Mouse (Mus musculus): Measurements from ENCODE around the gene Olfr516. TPM values are rescaled to one million over a fixed set of nuclear protein-coding genes. Genes with fewer than 3 reads are reported as not detected.
"Not testable (repeated sequence)": the region's sequence is repeated elsewhere in the genome, so short reads cannot be mapped to it uniquely, and the experiment has no call there.

Gene Olfr516
- not detected in 2 replicates for polyA plus RNA-seq (2014; fragmentation: Nextera tagmentation; extraction: Ambion mirVana)

- DNase-seq (ENCODE audit: low spot score, missing footprints) = no peak
- H3K27ac ChIP-seq (ENCODE audit: low read depth, low read length) = no peak within 1 kb of the TSS
- 87% methylated on average over 2 of the region's 2 CpGs for WGBS
- no peak within 1 kb of the TSS for H3K4me2 ChIP-seq
- H3K27me3 ChIP-seq (ENCODE audit: control insufficient read depth, insufficient read depth, low read length) = no peaks in the 10 kb centered on the region
- no peak within 1 kb of the TSS for H3K9ac ChIP-seq (ENCODE audit: low read length)
- no peak within 1 kb of the TSS for H3K4me3 ChIP-seq (ENCODE audit: low read depth, low read length)
- H3K9me3 ChIP-seq (ENCODE audit: control insufficient read depth, low read length) = no peaks in the 10 kb centered on the region
- no peaks in the 10 kb centered on the region for H3K36me3 ChIP-seq (ENCODE audit: control insufficient read depth, insufficient read depth, low read length)
- no peak for ATAC-seq (ENCODE audit: low FRiP score)
- no peaks in the 10 kb centered on the region for H3K4me1 ChIP-seq (ENCODE audit: control insufficient read depth, insufficient read depth, low read length)
These were observed at the start of gene Olfr516 for GRCm38 (mm10) chr7:108850429-108850828. Olfr516 (minus strand) TSS chr7:108850529.

GRCm38 (mm10) chr7:108894320-108894719, 44.0 kb upstream of the Olfr516 start, which contains the start of gene Olfr519:
Olfr519 (minus strand) TSS chr7:108894420.
- H3K27ac ChIP-seq (ENCODE audit: low read depth, low read length) = no peak within 1 kb of the TSS
- H3K4me1 ChIP-seq (ENCODE audit: control insufficient read depth, insufficient read depth, low read length) = no peaks in the 10 kb centered on the region
- no peak within 1 kb of the TSS for H3K4me3 ChIP-seq (ENCODE audit: low read depth, low read length)
- no peak within 1 kb of the TSS for H3K9ac ChIP-seq (ENCODE audit: low read length)
- DNase-seq (ENCODE audit: low spot score, missing footprints) = no peak
- no peaks in the 10 kb centered on the region for H3K9me3 ChIP-seq (ENCODE audit: control insufficient read depth, low read length)
- H3K27me3 ChIP-seq (ENCODE audit: control insufficient read depth, insufficient read depth, low read length) = no peaks in the 10 kb centered on the region
- ATAC-seq (ENCODE audit: low FRiP score) = no peak
- 78% methylated on average over 5 of the region's 5 CpGs for WGBS
- H3K36me3 ChIP-seq (ENCODE audit: control insufficient read depth, insufficient read depth, low read length) = no peaks in the 10 kb centered on the region
- no peak within 1 kb of the TSS for H3K4me2 ChIP-seq

- Histone ChIP-seq H3K9me3 (ENCODE audit: control insufficient read depth, low read length) (no peaks in the 10 kb centered on the region), H3K4me3 (ENCODE audit: low read depth, low read length) (no peak within 1 kb of the TSS), H3K36me3 (ENCODE audit: control insufficient read depth, insufficient read depth, low read length) (no peaks in the 10 kb centered on the region), H3K9ac (ENCODE audit: low read length) (no peak within 1 kb of the TSS), H3K27me3 (ENCODE audit: control insufficient read depth, insufficient read depth, low read length) (no peaks in the 10 kb centered on the region), H3K4me1 (ENCODE audit: control insufficient read depth, insufficient read depth, low read length) (no peaks in the 10 kb centered on the region), H3K4me2 (no peak within 1 kb of the TSS), H3K27ac (ENCODE audit: low read depth, low read length) (no peak within 1 kb of the TSS)
- no peak for DNase-seq (ENCODE audit: low spot score, missing footprints)
- 87% methylated on average over 4 of the region's 4 CpGs for WGBS
- ATAC-seq (ENCODE audit: low FRiP score) = no peak
These were observed 34.6 kb upstream of the Olfr516 start, which contains the start of gene Olfr518 for GRCm38 (mm10) chr7:108884906-108885305. Olfr518 (minus strand) TSS chr7:108885006.

- WGBS = 75% methylated on average over 2 of the region's 2 CpGs
These were observed 21.9 kb upstream of the Olfr516 start, which contains the start of gene Olfr517 for GRCm38 (mm10) chr7:108872279-108872678. Olfr517 (minus strand) TSS chr7:108872379.

GRCm38 (mm10) chr7:108825897-108826296, 24.4 kb downstream of the Olfr516 start, which contains the start of gene Olfr514:
Olfr514 (minus strand) TSS chr7:108825997.
- no peak within 1 kb of the TSS for H3K27ac ChIP-seq (ENCODE audit: low read depth, low read length)
- no peaks in the 10 kb centered on the region for H3K36me3 ChIP-seq (ENCODE audit: control insufficient read depth, insufficient read depth, low read length)
- no peak within 1 kb of the TSS for H3K4me3 ChIP-seq (ENCODE audit: low read depth, low read length)
- no peak within 1 kb of the TSS for H3K9ac ChIP-seq (ENCODE audit: low read length)
- ATAC-seq (ENCODE audit: low FRiP score) (no peak), DNase-seq (ENCODE audit: low spot score, missing footprints) (no peak)
- H3K9me3 ChIP-seq (ENCODE audit: control insufficient read depth, low read length) = no peaks in the 10 kb centered on the region
- no peaks in the 10 kb centered on the region for H3K4me1 ChIP-seq (ENCODE audit: control insufficient read depth, insufficient read depth, low read length)
- no peaks in the 10 kb centered on the region for H3K27me3 ChIP-seq (ENCODE audit: control insufficient read depth, insufficient read depth, low read length)
- H3K4me2 ChIP-seq = no peak within 1 kb of the TSS

More at GRCm38 (mm10) chr7:108872279-108872678, 21.9 kb upstream of the Olfr516 start, which contains the start of gene Olfr517:
- no peak for DNase-seq (ENCODE audit: low spot score, missing footprints)
- H3K36me3 ChIP-seq (ENCODE audit: control insufficient read depth, insufficient read depth, low read length) = no peaks in the 10 kb centered on the region
- no peaks in the 10 kb centered on the region for H3K9me3 ChIP-seq (ENCODE audit: control insufficient read depth, low read length)
- no peak for ATAC-seq (ENCODE audit: low FRiP score)
- H3K27ac ChIP-seq (ENCODE audit: low read depth, low read length) = no peak within 1 kb of the TSS
- no peak within 1 kb of the TSS for H3K4me3 ChIP-seq (ENCODE audit: low read depth, low read length)
- H3K4me1 ChIP-seq (ENCODE audit: control insufficient read depth, insufficient read depth, low read length) = no peaks in the 10 kb centered on the region
- H3K4me2 ChIP-seq = no peak within 1 kb of the TSS
- H3K9ac ChIP-seq (ENCODE audit: low read length) = no peak within 1 kb of the TSS
- no peaks in the 10 kb centered on the region for H3K27me3 ChIP-seq (ENCODE audit: control insufficient read depth, insufficient read depth, low read length)

- WGBS = 49% methylated on average over 5 of the region's 5 CpGs
- not testable (repeated sequence) for H3K27ac ChIP-seq (ENCODE audit: low read depth, low read length); H3K4me2 ChIP-seq; H3K4me3 ChIP-seq (ENCODE audit: low read depth, low read length); H3K4me1 ChIP-seq (ENCODE audit: control insufficient read depth, insufficient read depth, low read length); H3K9ac ChIP-seq (ENCODE audit: low read length); H3K36me3 ChIP-seq (ENCODE audit: control insufficient read depth, insufficient read depth, low read length); H3K9me3 ChIP-seq (ENCODE audit: control insufficient read depth, low read length); H3K27me3 ChIP-seq (ENCODE audit: control insufficient read depth, insufficient read depth, low read length)
- DNase-seq (ENCODE audit: low spot score, missing footprints) (peak; percentile 90), ATAC-seq (ENCODE audit: low FRiP score) (peak; percentile 64; the same call in 1 of the 2 replicates)
These were observed 35.6 kb downstream of the Olfr516 start for GRCm38 (mm10) chr7:108814593-108815215.

GRCm38 (mm10) chr7:108797205-108797933, 53.0 kb downstream of the Olfr516 start:
- ATAC-seq (ENCODE audit: low FRiP score) = no peak
- 68% methylated on average over 1 of the region's 1 CpGs for WGBS
- DNase-seq (ENCODE audit: low spot score, missing footprints) = no peak

More at GRCm38 (mm10) chr7:108797205-108797933, 53.0 kb downstream of the Olfr516 start:
- no peaks in the 10 kb centered on the region for H3K27me3 ChIP-seq (ENCODE audit: control insufficient read depth, insufficient read depth, low read length)
- H3K36me3 ChIP-seq (ENCODE audit: control insufficient read depth, insufficient read depth, low read length) = no peaks in the 10 kb centered on the region
- H3K9me3 ChIP-seq (ENCODE audit: control insufficient read depth, low read length) = no peaks in the 10 kb centered on the region
- no peak overlapping the region for H3K9ac ChIP-seq (ENCODE audit: low read length)
- no peak overlapping the region for H3K27ac ChIP-seq (ENCODE audit: low read depth, low read length)
- H3K4me2 ChIP-seq = no peak overlapping the region
- H3K4me1 ChIP-seq (ENCODE audit: control insufficient read depth, insufficient read depth, low read length) = no peaks in the 10 kb centered on the region
- H3K4me3 ChIP-seq (ENCODE audit: low read depth, low read length) = no peak overlapping the region

Data from midbrain, embryonic 11.5 days (tissue).